Mouse (Mus musculus) liver, postnatal 0 days (tissue): ENCODE measurements around the gene Abcg5. TPM values are rescaled to one million over a fixed set of nuclear protein-coding genes. Genes with fewer than 3 reads are reported as not detected.
A peak's percentile ranks its signal among the peaks of the same experiment; 100 is the strongest.

Experiments used
- ATAC-seq: fragments of 200-750 bp; cut with Nextera tagmentation; 2 replicates; pipeline ENCODE4 v1.8.0; 2017; ENCODE audit warnings: mild to moderate bottlenecking, moderate library complexity
- DNase-seq: peaks from one replicate; pipeline ENCODE4 v3.0.0-alpha.2; 2016
- H3K27ac ChIP-seq: fragments of 300-500 bp; sonication (generic); 2 replicates; pipeline ENCODE4 v1.5.1; 2014; ENCODE audit warnings: antibody characterized with exemption, moderate library complexity, mild to moderate bottlenecking, low read depth
- H3K27me3 ChIP-seq: fragments of 300-500 bp; sonication (generic); 2 replicates; pipeline ENCODE4 v1.6.1; 2014; ENCODE audit warnings: low read length, control low read depth, mixed read lengths; ENCODE audit not compliant: insufficient read depth
- H3K36me3 ChIP-seq: fragments of 300-500 bp; sonication (generic); replicated peaks from 2 replicates; pipeline ENCODE4 v1.6.1; 2014; ENCODE audit warnings: mild to moderate bottlenecking, control low read depth, low read length, moderate library complexity, mixed read lengths; ENCODE audit not compliant: insufficient read depth
- H3K4me1 ChIP-seq: fragments of 300-500 bp; sonication (generic); 2 replicates; pipeline ENCODE4 v1.6.1; 2014; ENCODE audit warnings: antibody characterized with exemption, mild to moderate bottlenecking, control low read depth; ENCODE audit not compliant: insufficient read depth
- H3K4me2 ChIP-seq: fragments of 300-500 bp; sonication (generic); 2 replicates; pipeline ENCODE4 v1.6.1; 2014; ENCODE audit warnings: low read depth, mild to moderate bottlenecking, low read length, moderate library complexity, mixed read lengths
- H3K4me3 ChIP-seq: fragments of 300-500 bp; sonication (generic); 2 replicates; pipeline ENCODE4 v1.5.1; 2014; ENCODE audit warnings: low read depth, low read length
- H3K9ac ChIP-seq: fragments of 300-500 bp; sonication (generic); replicated peaks from 2 replicates; pipeline ENCODE4 v1.6.1; 2014; ENCODE audit warnings: mild to moderate bottlenecking, moderate library complexity
- H3K9me3 ChIP-seq: fragments of 300-500 bp; sonication (generic); 2 replicates; pipeline ENCODE4 v1.6.1; 2016; ENCODE audit warnings: mild to moderate bottlenecking, control low read depth, low read length, mixed read lengths
- CTCF ChIP-seq: sonication (generic); IDR thresholded peaks from 2 replicates; pipeline ENCODE4 v1.5.1; 2016; ENCODE audit warnings: antibody characterized with exemption, low read depth
- EP300 ChIP-seq: IDR thresholded peaks from 2 replicates; pipeline ENCODE4 v1.6.1; 2016; ENCODE audit warnings: antibody characterized with exemption, low read depth, mild to moderate bottlenecking
- WGBS: fragments of 180-500 bp; shearing (Covaris S2); extraction: QIAGEN DNeasy Blood & Tissue Kit; methylation state at CpG from one replicate; pipeline ENCODE4 v1.1.7; 2014; ENCODE audit not compliant: insufficient replicate concordance; 5-methylcytosine and 5-hydroxymethylcytosine counted together
- polyA plus RNA-seq: library from polyadenylated mRNA; unstranded; fragments of >200 nt; fragmentation: Nextera tagmentation; extraction: Ambion mirVana; gene quantifications from 2 replicates; pipeline ENCODE4 v1.2.1, GENCODE M21; 2015

Abcg5 gene
- polyA plus RNA-seq, 1 experiment from 2014 or later = 9.3 TPM

DNA sequence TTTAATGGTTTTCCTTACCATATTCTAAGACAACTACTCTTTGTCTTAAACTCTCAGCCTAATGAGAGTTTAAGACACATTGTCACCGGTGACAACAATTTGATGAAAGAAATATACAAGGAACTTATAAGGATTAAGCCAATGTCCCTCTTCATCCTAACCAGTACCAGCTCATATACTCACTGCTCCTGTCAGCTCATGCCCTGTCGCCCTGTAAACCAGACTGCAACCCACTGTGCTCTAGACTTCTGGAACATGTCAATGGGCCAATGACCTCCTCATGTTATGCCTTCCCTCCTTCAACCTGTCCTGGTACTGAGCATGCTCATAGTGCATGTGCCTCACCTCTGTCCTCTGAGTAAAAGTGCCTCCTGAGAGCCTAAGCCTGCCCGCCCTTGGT, 15.0 kb downstream of the Abcg5 start:
- Histone ChIP-seq H3K4me1 (0 out of 2 replicates have a peak, but pooled peaks cover 3% of the 10 kb centered on the region), H3K36me3 (no peaks in the 10 kb centered on the region), H3K27ac (no peak overlapping the region), H3K9me3 (no peaks in the 10 kb centered on the region), H3K4me2 (no peak overlapping the region), H3K27me3 (no peaks in the 10 kb centered on the region), H3K4me3 (no peak overlapping the region), H3K9ac (no peak overlapping the region)
- TF ChIP-seq CTCF (no peak), EP300 (no peak)
- DNase-seq (no peak), ATAC-seq (0 out of 2 replicates have a peak, but pooled peaks have one; percentile 23)
- 79% methylated on average over 3 of the region's 3 CpGs for WGBS

DNA sequence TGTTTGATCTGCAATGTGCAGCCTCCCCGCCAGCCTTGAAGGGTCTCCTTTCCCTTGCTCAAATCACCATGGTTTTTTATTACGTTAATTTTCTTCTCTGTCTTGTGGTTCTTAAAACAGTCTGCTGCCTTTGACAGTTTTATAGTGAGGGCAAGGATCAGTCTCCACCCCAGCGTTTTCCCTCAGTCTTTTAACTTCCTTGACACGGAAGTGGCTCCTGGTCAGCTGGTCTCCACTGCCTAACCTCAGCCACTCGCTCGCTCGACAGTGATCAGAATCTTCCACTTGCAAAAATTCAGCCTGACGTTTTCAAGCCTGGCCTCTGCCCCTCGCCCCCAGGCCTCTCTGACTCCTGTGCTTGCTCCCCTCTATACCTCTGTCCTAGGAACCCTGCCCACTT, 17.1 kb downstream of the Abcg5 start:
- DNase-seq (no peak), ATAC-seq (no peak)
- H3K27me3 ChIP-seq = no peaks in the 10 kb centered on the region
- H3K4me3 ChIP-seq = no peak overlapping the region
- H3K9ac ChIP-seq = no peak overlapping the region
- no peaks in the 10 kb centered on the region for H3K36me3 ChIP-seq
- TF ChIP-seq EP300 = no peak
- no peak for TF ChIP-seq CTCF
- no peaks in the 10 kb centered on the region for H3K4me1 ChIP-seq
- no peak overlapping the region for H3K27ac ChIP-seq
- no peaks in the 10 kb centered on the region for H3K9me3 ChIP-seq
- no peak overlapping the region for H3K4me2 ChIP-seq
- WGBS = 25% methylated on average over 9 of the region's 9 CpGs

DNA sequence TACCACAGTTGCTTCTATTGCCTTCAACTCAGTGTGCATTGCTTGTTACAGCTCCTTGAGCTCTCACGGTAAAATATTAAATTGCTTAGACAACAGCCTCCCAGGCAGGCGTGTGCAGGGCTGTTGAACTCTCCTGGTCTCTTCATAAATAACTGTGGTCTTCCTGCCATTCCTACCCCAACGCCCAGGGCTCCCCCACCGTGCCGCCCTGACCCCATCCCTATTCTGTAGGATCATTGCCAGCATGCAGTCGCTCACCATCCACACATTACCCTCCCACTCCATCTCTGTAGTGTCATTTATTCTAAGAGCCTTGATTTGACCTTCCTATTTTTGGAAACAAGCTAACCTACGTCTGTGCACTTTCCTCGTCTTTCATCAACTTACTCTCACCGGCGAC, 17.8 kb downstream of the Abcg5 start:
- DNase-seq (no peak), ATAC-seq (no peak)
- WGBS = 67% methylated on average over 10 of the region's 10 CpGs
- Histone ChIP-seq H3K4me3 (no peak overlapping the region), H3K27ac (no peak overlapping the region), H3K9ac (no peak overlapping the region), H3K4me1 (no peaks in the 10 kb centered on the region), H3K27me3 (no peaks in the 10 kb centered on the region), H3K4me2 (no peak overlapping the region), H3K9me3 (no peaks in the 10 kb centered on the region), H3K36me3 (no peaks in the 10 kb centered on the region)
- TF ChIP-seq EP300 (no peak), CTCF (no peak)

DNA sequence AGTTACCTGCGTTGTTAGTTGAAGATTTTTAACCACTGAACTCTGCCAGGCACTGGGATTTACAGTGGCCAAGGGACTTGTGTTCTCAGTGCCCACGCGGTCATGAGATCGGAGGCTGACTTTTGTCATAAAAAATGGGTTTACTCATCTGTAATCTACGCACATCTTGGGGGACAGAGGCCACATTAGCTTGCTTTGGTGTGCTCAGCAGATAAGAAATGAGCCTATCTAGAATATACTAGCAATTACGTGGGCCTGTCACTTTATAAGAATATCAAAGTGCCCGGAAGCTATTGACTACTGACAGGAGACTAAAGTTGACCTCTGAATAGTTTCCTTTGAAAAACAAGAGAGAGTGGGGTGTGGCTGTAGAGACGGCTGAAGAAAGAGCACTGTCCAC, 23.9 kb downstream of the Abcg5 start:
- no peaks in the 10 kb centered on the region; the same call in 1 of the 2 replicates for H3K4me1 ChIP-seq
- no peaks in the 10 kb centered on the region for H3K9me3 ChIP-seq
- no peak overlapping the region for H3K4me2 ChIP-seq
- no peaks in the 10 kb centered on the region for H3K27me3 ChIP-seq
- no peak overlapping the region for H3K9ac ChIP-seq
- TF ChIP-seq EP300 (no peak), CTCF (no peak)
- ATAC-seq (no peak), DNase-seq (no peak)
- H3K27ac ChIP-seq = no peak overlapping the region
- 77% methylated on average over 8 of the region's 8 CpGs for WGBS
- no peaks in the 10 kb centered on the region for H3K36me3 ChIP-seq
- H3K4me3 ChIP-seq = no peak overlapping the region

DNA sequence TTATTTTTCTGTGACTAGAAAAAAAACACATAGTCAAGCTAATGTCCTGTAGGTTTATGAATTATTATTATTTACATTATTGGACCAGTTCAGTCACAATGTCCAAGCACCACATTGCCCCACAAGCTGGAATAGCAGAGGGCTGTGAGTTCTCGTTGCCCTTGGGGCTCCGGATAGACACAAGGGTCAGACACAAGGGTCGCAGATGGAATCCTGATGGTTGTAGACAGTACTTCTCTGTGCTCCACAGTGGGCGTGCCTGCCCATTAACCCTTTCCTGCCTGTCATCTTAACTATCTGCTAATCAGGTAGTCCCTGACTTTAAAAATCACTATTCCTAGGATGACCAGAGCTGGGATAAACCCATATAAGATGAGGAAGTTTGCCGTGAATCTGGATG, 24.6 kb downstream of the Abcg5 start:
- H3K9me3 ChIP-seq = no peaks in the 10 kb centered on the region
- no peaks in the 10 kb centered on the region; the same call in 1 of the 2 replicates for H3K4me1 ChIP-seq
- H3K4me3 ChIP-seq = no peak overlapping the region
- no peaks in the 10 kb centered on the region for H3K36me3 ChIP-seq
- WGBS = 53% methylated on average over 5 of the region's 5 CpGs
- no peak overlapping the region for H3K9ac ChIP-seq
- no peak for TF ChIP-seq CTCF
- no peak for TF ChIP-seq EP300
- no peaks in the 10 kb centered on the region for H3K27me3 ChIP-seq
- ATAC-seq (no peak), DNase-seq (no peak)
- H3K27ac ChIP-seq = no peak overlapping the region
- no peak overlapping the region for H3K4me2 ChIP-seq

DNA sequence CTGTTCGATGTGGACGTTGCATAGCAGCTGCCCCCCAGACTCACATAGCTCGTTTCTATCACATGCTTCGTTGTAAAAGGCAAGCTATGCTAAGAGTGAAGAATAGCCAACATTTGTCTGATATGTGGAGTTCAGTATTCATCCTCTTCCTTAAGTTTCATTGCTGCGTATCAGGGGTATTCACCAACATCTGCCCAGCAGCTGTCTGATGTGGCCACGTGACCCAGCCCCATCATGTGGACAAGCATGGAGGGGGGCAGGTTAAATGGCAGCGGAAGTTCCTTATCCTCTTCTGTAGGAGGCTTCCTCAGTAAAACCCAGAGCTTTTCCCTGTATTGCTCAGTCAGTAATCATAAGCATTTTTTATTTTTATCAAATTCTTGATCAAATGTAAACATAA, 25.0 kb downstream of the Abcg5 start:
- no peaks in the 10 kb centered on the region for H3K36me3 ChIP-seq
- H3K9me3 ChIP-seq = no peaks in the 10 kb centered on the region
- TF ChIP-seq CTCF = no peak
- no peak for TF ChIP-seq EP300
- no peaks in the 10 kb centered on the region for H3K27me3 ChIP-seq
- H3K9ac ChIP-seq = no peak overlapping the region
- H3K4me3 ChIP-seq = no peak overlapping the region
- DNase-seq (no peak), ATAC-seq (no peak)
- no peaks in the 10 kb centered on the region; the same call in 1 of the 2 replicates for H3K4me1 ChIP-seq
- H3K27ac ChIP-seq = no peak overlapping the region
- no peak overlapping the region for H3K4me2 ChIP-seq
- 75% methylated on average over 7 of the region's 7 CpGs for WGBS

DNA sequence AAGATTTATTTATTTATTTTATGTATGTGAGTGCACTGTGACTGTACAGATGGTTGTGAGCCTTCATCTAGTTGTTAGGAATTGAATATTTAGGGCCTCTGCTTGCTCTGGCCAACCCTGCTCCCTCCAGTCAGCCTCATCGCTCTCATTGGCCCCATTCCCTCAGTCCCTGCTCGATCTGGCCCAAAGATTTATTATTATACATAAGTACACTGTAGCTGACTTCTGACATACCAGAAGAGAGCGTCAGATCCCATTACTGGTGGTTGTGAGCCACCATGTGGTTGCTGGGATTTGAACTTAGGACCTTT, 25.4 kb downstream of the Abcg5 start:
- no peaks in the 10 kb centered on the region; the same call in 1 of the 2 replicates for H3K4me1 ChIP-seq
- H3K4me2 ChIP-seq = no peak overlapping the region
- no peak overlapping the region for H3K9ac ChIP-seq
- no peak overlapping the region for H3K27ac ChIP-seq
- TF ChIP-seq EP300 = no peak
- no peak for TF ChIP-seq CTCF
- no peak overlapping the region for H3K4me3 ChIP-seq
- DNase-seq = no peak
- no peaks in the 10 kb centered on the region for H3K27me3 ChIP-seq
- no peaks in the 10 kb centered on the region for H3K9me3 ChIP-seq
- ATAC-seq = no peak
- H3K36me3 ChIP-seq = no peaks in the 10 kb centered on the region
- 79% methylated on average over 3 of the region's 3 CpGs for WGBS
